Mouse (Mus musculus) lung, adult 2 months (tissue): ENCODE results near the gene Snta1. TPM values are rescaled to one million over a fixed set of nuclear protein-coding genes. Genes with fewer than 3 reads are reported as not detected.

Experiments used
- DNase-seq: peaks from one replicate; pipeline ENCODE4 v3.0.0; 2022
- H3K4me1 ChIP-seq: fragments of 200-500 bp; 2 replicates; pipeline ENCODE4 v1.6.1; 2011; ENCODE audit warnings: low read length; ENCODE audit not compliant: control insufficient read depth, insufficient read depth
- H3K4me3 ChIP-seq: fragments of 200-500 bp; replicated peaks from 2 replicates; pipeline ENCODE3; 2011; ENCODE audit warnings: low read depth, mild to moderate bottlenecking, control low read depth, low read length; ENCODE audit errors: extremely low read depth
- CTCF ChIP-seq: fragments of 200-500 bp; IDR thresholded peaks from 2 replicates; pipeline ENCODE4 v1.5.1; 2011; ENCODE audit warnings: mild to moderate bottlenecking, low read length, control low read depth; ENCODE audit not compliant: insufficient read depth
- POLR2A ChIP-seq: fragments of 200-500 bp; IDR thresholded peaks from 2 replicates; pipeline ENCODE4 v1.6.1; 2011; ENCODE audit warnings: low read depth, mild to moderate bottlenecking, control low read depth, low read length, borderline replicate concordance; ENCODE audit errors: extremely low read depth
- WGBS: fragments of 180-500 bp; shearing (Covaris S2); methylation state at CpG from one replicate; pipeline ENCODE4 v1.1.7; 2018; 5-methylcytosine and 5-hydroxymethylcytosine counted together
- polyA plus RNA-seq: library from polyadenylated mRNA; depleted of rRNA; stranded (reverse); fragments of >200 nt; gene quantifications from 2 replicates; pipeline ENCODE4 v1.2.3, GENCODE M21; 2012

Gene Snta1
- polyA plus RNA-seq, 1 experiment, result 22.5 TPM

- H3K4me1 ChIP-seq, result peaks cover 14% of the 10 kb centered on the region
- WGBS, result under 1% methylated on average over 69 of the region's 70 CpGs
- DNase-seq, result peak; percentile 72
- TF ChIP-seq CTCF (no peak), POLR2A (no peak)
- H3K4me3 ChIP-seq, result peak within 1 kb of the TSS; percentile 92
Observed at GRCm38 (mm10) chr2:154436458-154437190, 28.7 kb upstream of the Snta1 start, which contains the start of gene Cbfa2t2. Gene Cbfa2t2 (plus strand): TSS chr2:154436481.

- no peak for TF ChIP-seq CTCF
- peak; percentile 52; the same call in 1 of the 2 replicates for TF ChIP-seq POLR2A
- Histone ChIP-seq H3K4me1 (peaks cover 14% of the 10 kb centered on the region), H3K4me3 (peak overlapping the region; percentile 71)
- WGBS, result under 1% methylated on average over 33 of the region's 44 CpGs
- DNase-seq, result peak; percentile 96
Observed at GRCm38 (mm10) chr2:154436076-154436457, 28.2 kb upstream of the Snta1 start.

- 91% methylated on average over 7 of the region's 7 CpGs for WGBS
- TF ChIP-seq CTCF (no peak), POLR2A (no peak)
- Histone ChIP-seq H3K4me1 (peaks cover 13% of the 10 kb centered on the region), H3K4me3 (no peak overlapping the region)
- no peak for DNase-seq
Observed at GRCm38 (mm10) chr2:154434690-154435089, 26.8 kb upstream of the Snta1 start.

GRCm38 (mm10) chr2:154433391-154433790 is 25.5 kb upstream of the Snta1 start:
- TF ChIP-seq POLR2A (no peak), CTCF (no peak)
- no peak overlapping the region for H3K4me3 ChIP-seq
- peaks cover 9% of the 10 kb centered on the region for H3K4me1 ChIP-seq
- 72% methylated on average over 3 of the region's 3 CpGs for WGBS
- no peak for DNase-seq

- H3K4me1 ChIP-seq, result peaks cover 8% of the 10 kb centered on the region
- no peak overlapping the region for H3K4me3 ChIP-seq
- WGBS, result 46% methylated on average over 2 of the region's 2 CpGs
- TF ChIP-seq CTCF, result no peak
- TF ChIP-seq POLR2A, result no peak
- no peak for DNase-seq
Observed at GRCm38 (mm10) chr2:154432696-154433095, 24.8 kb upstream of the Snta1 start.

GRCm38 (mm10) chr2:154430566-154430965 is 22.7 kb upstream of the Snta1 start:
- peaks cover 4% of the 10 kb centered on the region for H3K4me1 ChIP-seq
- 96% methylated on average over 2 of the region's 2 CpGs for WGBS
- TF ChIP-seq POLR2A, result no peak
- TF ChIP-seq CTCF, result no peak

GRCm38 (mm10) chr2:154427853-154428360 is 20.0 kb upstream of the Snta1 start:
- Histone ChIP-seq H3K4me3 (no peak overlapping the region), H3K4me1 (peaks cover 3% of the 10 kb centered on the region)
- peak; percentile 83 for DNase-seq
- WGBS, result 31% methylated on average over 17 of the region's 17 CpGs
- TF ChIP-seq POLR2A, result no peak
- no peak for TF ChIP-seq CTCF

More at GRCm38 (mm10) chr2:154430566-154430965, 22.7 kb upstream of the Snta1 start:
- no peak for DNase-seq
- H3K4me3 ChIP-seq, result no peak overlapping the region

- WGBS, result 51% methylated on average over 11 of the region's 11 CpGs
- Histone ChIP-seq H3K4me1 (peaks cover 3% of the 10 kb centered on the region), H3K4me3 (peak overlapping the region; percentile 27)
- no peak for TF ChIP-seq CTCF
- TF ChIP-seq POLR2A, result no peak
- DNase-seq, result no peak
Observed at GRCm38 (mm10) chr2:154426905-154427852, 19.3 kb upstream of the Snta1 start.
